Mouse (Mus musculus): ENCODE results near the gene Thpo. TPM values are rescaled to one million over a fixed set of nuclear protein-coding genes. Genes with fewer than 3 reads are reported as not detected.

The Thpo gene
- polyA plus RNA-seq, 1 experiment from 2014 or later = 0.79 TPM

GRCm38 (mm10) chr16:20722736-20723135, 11.6 kb downstream of the Thpo start:
- Histone ChIP-seq H3K4me3 (replicated peaks) (no peak overlapping the region), H3K4me1 (peaks cover 10% of the 10 kb centered on the region), H3K4me2 (no peak overlapping the region), H3K9me3 (no peaks in the 10 kb centered on the region), H3K27me3 (no peaks in the 10 kb centered on the region), H3K27ac (no peak overlapping the region), H3K9ac (no peak overlapping the region), H3K36me3 (replicated peaks) (peaks cover 25% of the 10 kb centered on the region)
- 88% methylated on average over 4 of the region's 4 CpGs for WGBS
- no peak for ATAC-seq (ENCODE audit: low FRiP score)

DNA sequence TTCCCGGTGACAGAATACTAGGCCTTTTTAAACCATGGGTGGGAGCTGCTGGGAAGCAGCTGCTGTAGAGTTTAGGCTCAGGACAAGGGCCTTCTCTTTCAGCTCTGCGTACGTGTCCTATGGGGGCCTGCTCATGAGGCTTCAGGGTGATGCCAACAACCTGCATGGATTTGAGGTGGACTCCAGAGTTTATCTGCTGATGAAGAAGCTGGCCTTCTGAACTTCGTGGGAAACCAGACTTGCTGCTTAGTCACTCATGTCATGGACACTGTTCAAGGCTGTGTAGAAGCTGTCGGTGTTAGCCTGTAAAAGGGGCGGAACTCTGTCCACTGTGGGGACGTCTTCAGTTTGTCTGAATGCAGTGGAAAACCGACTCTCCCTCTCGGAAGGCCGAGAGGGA, 12.5 kb downstream of the Thpo start:
- 89% methylated on average over 10 of the region's 10 CpGs for WGBS
- no peak overlapping the region for H3K9ac ChIP-seq
- no peaks in the 10 kb centered on the region for H3K9me3 ChIP-seq
- H3K4me1 ChIP-seq = peaks cover 14% of the 10 kb centered on the region
- H3K36me3 ChIP-seq (replicated peaks) = peaks cover 25% of the 10 kb centered on the region
- no peaks in the 10 kb centered on the region for H3K27me3 ChIP-seq
- no peak overlapping the region for H3K4me3 ChIP-seq (replicated peaks)
- ATAC-seq (ENCODE audit: low FRiP score) = no peak
- no peak overlapping the region for H3K27ac ChIP-seq
- H3K4me2 ChIP-seq = no peak overlapping the region

GRCm38 (mm10) chr16:20717978-20718670, 16.2 kb downstream of the Thpo start:
- Histone ChIP-seq H3K4me2 (peak overlapping the region; percentile 86), H3K4me3 (replicated peaks) (peak overlapping the region; percentile 65), H3K4me1 (peaks cover 43% of the 10 kb centered on the region), H3K9ac (peak overlapping the region; percentile 75), H3K27ac (peak overlapping the region; percentile 92), H3K36me3 (replicated peaks) (peaks cover 25% of the 10 kb centered on the region), H3K27me3 (no peaks in the 10 kb centered on the region), H3K9me3 (no peaks in the 10 kb centered on the region)
- ATAC-seq (ENCODE audit: low FRiP score) = no peak
- 3% methylated on average over 18 of the region's 18 CpGs for WGBS

DNA sequence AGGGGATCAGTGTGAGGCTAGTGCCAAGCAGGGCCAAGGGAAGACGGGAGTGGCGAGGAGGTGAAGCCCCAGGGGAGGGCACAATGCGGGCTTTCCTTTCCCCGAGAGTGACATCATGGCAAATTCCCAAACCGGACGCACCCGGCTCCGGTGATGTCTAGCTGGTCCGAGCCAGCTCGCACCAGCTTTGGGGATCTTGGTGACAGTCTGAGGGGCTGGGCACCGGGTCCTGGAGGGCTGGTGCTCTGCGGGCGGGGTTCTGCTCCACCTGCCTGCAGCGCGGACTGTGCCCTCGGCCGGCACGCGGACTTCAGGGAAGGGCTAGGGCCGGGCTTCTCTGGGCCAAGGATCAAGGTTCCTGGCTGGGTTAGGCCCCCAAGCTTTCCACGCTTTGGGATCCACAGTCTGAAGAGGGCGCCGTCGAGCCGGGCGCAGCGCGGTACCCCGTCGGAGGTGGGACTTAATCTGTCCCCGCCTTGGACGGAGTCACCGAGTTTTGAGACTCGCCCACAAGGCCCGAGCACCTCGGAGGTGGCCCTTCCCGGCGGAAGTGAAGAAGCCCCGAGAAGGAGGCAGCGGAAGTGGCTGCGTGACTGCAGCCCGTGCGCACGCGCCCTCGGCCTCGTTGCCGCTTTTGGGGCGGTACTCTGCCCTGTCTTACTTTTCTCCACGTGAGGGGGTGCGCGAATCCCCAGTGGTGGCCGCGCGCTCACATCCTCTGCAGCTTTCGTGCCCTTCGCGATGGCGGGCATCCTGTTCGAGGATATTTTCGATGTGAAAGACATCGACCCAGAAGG, 16.9 kb downstream of the Thpo start, which contains the start of the genes Polr2h and Clcn2:
Gene Polr2h (plus strand): TSS at position 485 of the 797 bp plus-strand sequence.
Gene Clcn2 (minus strand): TSS at position 566 of the 797 bp plus-strand sequence.
- Histone ChIP-seq H3K27me3 (no peaks in the 10 kb centered on the region), H3K36me3 (replicated peaks) (peaks cover 23% of the 10 kb centered on the region), H3K27ac (peak within 1 kb of the TSS; percentile 92), H3K4me3 (replicated peaks) (peak within 1 kb of the TSS; percentile 65), H3K9me3 (no peaks in the 10 kb centered on the region), H3K4me2 (peak within 1 kb of the TSS; percentile 86), H3K9ac (peak within 1 kb of the TSS; percentile 75), H3K4me1 (peaks cover 43% of the 10 kb centered on the region)
- under 1% methylated on average over 62 of the region's 62 CpGs for WGBS
- ATAC-seq (ENCODE audit: low FRiP score) = peak; percentile 81

DNA sequence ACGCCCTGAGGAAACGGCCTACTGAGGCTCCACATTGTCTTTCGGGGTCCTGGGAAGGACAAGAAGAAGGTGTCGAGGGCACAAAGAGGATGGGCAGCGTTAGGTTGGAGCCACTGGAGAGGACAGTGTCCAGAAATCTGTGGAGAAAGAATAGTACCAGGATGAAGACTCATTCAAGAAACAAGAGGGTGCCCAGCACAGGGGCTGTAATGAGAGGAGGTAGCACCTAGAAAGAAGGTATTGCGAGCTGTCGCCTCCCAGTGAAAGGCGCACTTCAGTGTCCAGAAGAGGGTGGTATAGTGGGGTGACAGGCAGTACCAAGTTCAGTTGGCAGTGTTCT, 17.5 kb downstream of the Thpo start:
- under 1% methylated on average over 8 of the region's 8 CpGs for WGBS
- Histone ChIP-seq H3K9me3 (no peaks in the 10 kb centered on the region), H3K27me3 (no peaks in the 10 kb centered on the region), H3K4me3 (replicated peaks) (peak overlapping the region; percentile 65), H3K9ac (peak overlapping the region; percentile 75), H3K4me2 (peak overlapping the region; percentile 86), H3K4me1 (peaks cover 43% of the 10 kb centered on the region), H3K27ac (peak overlapping the region; percentile 92), H3K36me3 (replicated peaks) (peaks cover 23% of the 10 kb centered on the region)
- ATAC-seq (ENCODE audit: low FRiP score) = no peak; the same call in 1 of the 2 replicates

- H3K9me3 ChIP-seq = no peaks in the 10 kb centered on the region
- H3K4me2 ChIP-seq = peak overlapping the region; percentile 86
- H3K4me1 ChIP-seq = peaks cover 43% of the 10 kb centered on the region
- peak overlapping the region; percentile 65 for H3K4me3 ChIP-seq (replicated peaks)
- peaks cover 24% of the 10 kb centered on the region for H3K36me3 ChIP-seq (replicated peaks)
- H3K9ac ChIP-seq = peak overlapping the region; percentile 75
- under 1% methylated on average over 61 of the region's 68 CpGs for WGBS
- no peaks in the 10 kb centered on the region for H3K27me3 ChIP-seq
- ATAC-seq (ENCODE audit: low FRiP score) = peak; percentile 88
- peak overlapping the region; percentile 92 for H3K27ac ChIP-seq
Measured at GRCm38 (mm10) chr16:20715976-20716840, 18.1 kb downstream of the Thpo start.

- peaks cover 24% of the 10 kb centered on the region for H3K36me3 ChIP-seq (replicated peaks)
- peak overlapping the region; percentile 92 for H3K27ac ChIP-seq
- no peaks in the 10 kb centered on the region for H3K9me3 ChIP-seq
- WGBS = 4% methylated on average over 12 of the region's 12 CpGs
- H3K4me2 ChIP-seq = peak overlapping the region; percentile 86
- peaks cover 43% of the 10 kb centered on the region for H3K4me1 ChIP-seq
- H3K27me3 ChIP-seq = no peaks in the 10 kb centered on the region
- peak overlapping the region; percentile 65 for H3K4me3 ChIP-seq (replicated peaks)
- no peak for ATAC-seq (ENCODE audit: low FRiP score)
- peak overlapping the region; percentile 75 for H3K9ac ChIP-seq
Measured at GRCm38 (mm10) chr16:20715566-20715965, 18.7 kb downstream of the Thpo start.

DNA sequence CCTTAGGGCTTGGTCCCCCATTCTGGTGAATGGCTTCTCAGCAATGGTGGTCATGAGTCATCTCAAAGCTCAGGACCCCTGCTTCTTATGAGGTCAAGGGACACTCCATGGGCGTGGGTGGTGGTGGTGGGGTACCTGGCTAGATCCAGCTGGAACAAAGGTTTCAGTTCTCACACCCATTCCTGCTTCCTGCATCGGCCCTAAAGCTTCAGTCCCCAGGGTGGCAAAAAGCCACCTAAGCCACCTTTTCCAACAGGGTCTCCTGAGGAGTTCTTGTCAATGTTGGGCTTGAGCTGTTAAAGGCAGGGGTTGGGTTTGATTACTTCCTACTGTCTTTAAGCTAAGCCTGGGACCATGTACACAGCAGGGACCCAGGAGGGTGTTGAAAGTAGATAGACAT, 19.1 kb downstream of the Thpo start:
- no peak for ATAC-seq (ENCODE audit: low FRiP score)
- Histone ChIP-seq H3K4me2 (peak overlapping the region; percentile 86), H3K4me1 (peaks cover 43% of the 10 kb centered on the region), H3K27ac (no peak overlapping the region), H3K9ac (peak overlapping the region; percentile 75), H3K9me3 (no peaks in the 10 kb centered on the region), H3K4me3 (replicated peaks) (peak overlapping the region; percentile 65), H3K27me3 (no peaks in the 10 kb centered on the region), H3K36me3 (replicated peaks) (peaks cover 20% of the 10 kb centered on the region)
- WGBS = 44% methylated on average over 2 of the region's 2 CpGs

DNA sequence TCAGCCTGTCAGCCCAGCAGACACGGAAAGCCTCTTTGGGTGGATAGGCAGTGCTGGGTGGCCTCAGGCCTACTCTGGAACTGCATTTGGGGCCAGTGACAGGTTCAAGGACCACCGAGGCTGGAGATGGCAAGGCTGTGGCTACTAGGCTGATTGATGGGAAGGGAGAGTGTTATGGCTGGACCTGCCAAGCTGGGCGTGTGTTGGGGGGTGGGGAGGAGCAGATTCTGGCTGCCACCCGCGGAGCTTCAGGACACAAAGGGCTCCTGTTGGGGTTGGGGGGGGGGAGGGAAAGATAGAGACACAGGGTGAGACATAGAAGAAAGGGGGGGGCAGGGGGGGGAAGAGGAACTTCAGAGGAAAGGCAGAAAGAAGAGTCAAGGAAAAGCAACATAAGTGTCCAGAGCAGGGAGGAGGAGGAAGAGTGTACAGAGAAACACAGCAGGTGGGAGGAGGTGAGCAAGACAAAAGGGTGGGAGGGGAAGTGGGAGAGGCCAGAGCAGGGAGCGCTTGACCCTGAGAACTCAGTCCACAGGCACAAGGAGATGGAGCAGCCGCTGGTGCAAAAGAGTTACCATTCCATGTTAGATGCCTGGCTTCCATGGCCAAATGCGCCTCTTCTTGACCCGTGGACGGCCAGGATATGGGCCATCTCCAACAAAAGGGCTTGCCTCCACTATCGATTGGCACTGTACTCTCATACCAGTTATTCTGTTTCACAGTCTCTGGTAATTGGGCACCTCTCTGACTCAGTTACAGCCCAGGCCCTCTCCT, 19.8 kb downstream of the Thpo start:
- H3K9me3 ChIP-seq = no peaks in the 10 kb centered on the region
- H3K4me1 ChIP-seq = peaks cover 43% of the 10 kb centered on the region
- 25% methylated on average over 11 of the region's 11 CpGs for WGBS
- H3K36me3 ChIP-seq (replicated peaks) = peaks cover 20% of the 10 kb centered on the region
- H3K4me2 ChIP-seq = peak overlapping the region; percentile 86
- H3K4me3 ChIP-seq (replicated peaks) = peak overlapping the region; percentile 65
- H3K9ac ChIP-seq = peak overlapping the region; percentile 47; the same call in 1 of the 2 replicates
- H3K27me3 ChIP-seq = no peaks in the 10 kb centered on the region
- no peak for ATAC-seq (ENCODE audit: low FRiP score)
- H3K27ac ChIP-seq = no peak overlapping the region

DNA sequence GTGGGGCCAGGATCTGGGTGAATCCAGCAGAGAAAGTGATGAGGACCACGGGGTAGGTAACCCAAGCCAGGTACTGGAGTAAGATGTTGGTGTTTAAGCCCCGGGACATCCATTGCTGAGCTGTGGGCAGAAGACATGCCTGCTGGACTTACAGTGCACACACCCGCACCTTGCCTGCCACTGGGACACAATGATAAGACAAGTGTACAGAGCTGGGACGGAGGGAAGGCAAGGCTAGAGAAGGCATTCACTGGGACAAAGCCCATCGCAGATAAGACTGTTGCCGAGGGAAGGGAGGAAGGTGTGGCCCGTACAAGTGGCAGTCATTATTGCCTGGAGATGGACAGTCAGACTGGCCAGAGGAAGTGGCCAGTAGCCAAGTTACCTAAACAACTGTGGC, 21.4 kb downstream of the Thpo start:
- no peak for ATAC-seq (ENCODE audit: low FRiP score)
- 88% methylated on average over 7 of the region's 7 CpGs for WGBS
- H3K27ac ChIP-seq = no peak overlapping the region
- H3K36me3 ChIP-seq (replicated peaks) = peaks cover 31% of the 10 kb centered on the region
- peaks cover 33% of the 10 kb centered on the region for H3K4me1 ChIP-seq
- no peaks in the 10 kb centered on the region for H3K9me3 ChIP-seq
- H3K4me2 ChIP-seq = no peak overlapping the region
- H3K4me3 ChIP-seq (replicated peaks) = no peak overlapping the region
- no peak overlapping the region for H3K9ac ChIP-seq
- H3K27me3 ChIP-seq = no peaks in the 10 kb centered on the region

DNA sequence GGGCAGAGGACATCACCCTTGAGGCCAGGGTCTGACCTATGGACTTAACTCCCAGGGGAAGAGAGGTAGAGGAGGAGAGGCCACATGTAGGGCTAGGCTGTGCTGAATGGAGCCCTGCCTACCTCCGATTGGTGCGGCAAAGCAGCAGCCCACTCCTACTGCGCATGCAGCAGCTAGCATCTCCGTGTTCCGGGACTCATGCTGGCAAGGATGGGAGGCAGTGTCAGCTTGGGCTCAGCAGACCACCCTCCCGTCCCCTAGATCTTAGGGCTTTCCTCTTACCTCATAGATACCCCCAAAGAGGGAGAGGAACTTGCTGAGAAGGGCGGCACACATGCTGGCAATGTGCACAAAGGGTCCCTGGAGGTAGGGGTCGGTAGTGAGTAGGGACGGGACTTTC, 22.1 kb downstream of the Thpo start:
- Histone ChIP-seq H3K4me1 (peaks cover 32% of the 10 kb centered on the region), H3K27me3 (no peaks in the 10 kb centered on the region), H3K4me2 (no peak overlapping the region), H3K9ac (no peak overlapping the region), H3K9me3 (no peaks in the 10 kb centered on the region), H3K4me3 (replicated peaks) (no peak overlapping the region), H3K27ac (no peak overlapping the region), H3K36me3 (replicated peaks) (peaks cover 38% of the 10 kb centered on the region)
- 74% methylated on average over 9 of the region's 9 CpGs for WGBS
- no peak for ATAC-seq (ENCODE audit: low FRiP score)

Measured in forebrain, embryonic 12.5 days (tissue).